Mouse (Mus musculus) midbrain, embryonic 16.5 days (tissue): ENCODE measurements around the gene Sec23ip. TPM values are rescaled to one million over a fixed set of nuclear protein-coding genes. Genes with fewer than 3 reads are reported as not detected.

Experiments used
- ATAC-seq: fragments of 200-750 bp; cut with Nextera tagmentation; 2 replicates; pipeline ENCODE4 v1.8.0; 2017; ENCODE audit warnings: moderate TSS enrichment
- H3K27ac ChIP-seq: fragments of 300-500 bp; sonication (generic); 2 replicates; pipeline ENCODE4 v1.5.1; 2014; ENCODE audit warnings: mild to moderate bottlenecking, low read length, mixed read lengths
- H3K27me3 ChIP-seq: fragments of 300-500 bp; sonication (generic); 2 replicates; pipeline ENCODE4 v1.6.1; 2014; ENCODE audit warnings: low read depth, low read length, mixed read lengths; ENCODE audit not compliant: control insufficient read depth, insufficient read depth
- H3K36me3 ChIP-seq: fragments of 300-500 bp; sonication (generic); 2 replicates; pipeline ENCODE4 v1.6.1; 2014; ENCODE audit warnings: mild to moderate bottlenecking, low read length, moderate library complexity, mixed read lengths; ENCODE audit not compliant: control insufficient read depth, insufficient read depth
- H3K4me1 ChIP-seq: fragments of 300-500 bp; sonication (generic); 2 replicates; pipeline ENCODE4 v1.6.1; 2014; ENCODE audit warnings: mild to moderate bottlenecking, low read length, mixed read lengths; ENCODE audit not compliant: control insufficient read depth, insufficient read depth
- H3K4me2 ChIP-seq: fragments of 300-500 bp; sonication (generic); 2 replicates; pipeline ENCODE4 v1.6.1; 2014; ENCODE audit warnings: mild to moderate bottlenecking, low read length, mixed read lengths
- H3K4me3 ChIP-seq: fragments of 300-500 bp; sonication (generic); 2 replicates; pipeline ENCODE4 v1.5.1; 2014; ENCODE audit warnings: low read depth, mild to moderate bottlenecking, low read length, moderate library complexity, mixed read lengths
- H3K9ac ChIP-seq: fragments of 300-500 bp; sonication (generic); 2 replicates; pipeline ENCODE4 v1.6.1; 2014; ENCODE audit warnings: low read depth, low read length, mixed read lengths
- H3K9me3 ChIP-seq: fragments of 300-500 bp; sonication (generic); replicated peaks from 2 replicates; pipeline ENCODE4 v1.6.1; 2014; ENCODE audit warnings: mild to moderate bottlenecking, low read length, mixed read lengths; ENCODE audit not compliant: control insufficient read depth, poor library complexity, severe bottlenecking
- WGBS: fragments of 180-500 bp; shearing (Covaris S2); extraction: QIAGEN DNeasy Blood & Tissue Kit; methylation state at CpG from one replicate; pipeline ENCODE4 v1.1.7; 2014; 5-methylcytosine and 5-hydroxymethylcytosine counted together
- microRNA-seq: library from miRNA; unstranded; fragments of <30 nt; microRNA quantifications from one replicate; pipeline ENCODE4, GENCODE M21; 2017
- polyA plus RNA-seq: library from polyadenylated mRNA; unstranded; fragments of >200 nt; fragmentation: Nextera tagmentation; extraction: Ambion mirVana; gene quantifications from 2 replicates; pipeline ENCODE4 v1.2.1, GENCODE M21; 2015

The Sec23ip gene
- polyA plus RNA-seq, 1 experiment from 2014 or later, result 34.4 TPM

DNA sequence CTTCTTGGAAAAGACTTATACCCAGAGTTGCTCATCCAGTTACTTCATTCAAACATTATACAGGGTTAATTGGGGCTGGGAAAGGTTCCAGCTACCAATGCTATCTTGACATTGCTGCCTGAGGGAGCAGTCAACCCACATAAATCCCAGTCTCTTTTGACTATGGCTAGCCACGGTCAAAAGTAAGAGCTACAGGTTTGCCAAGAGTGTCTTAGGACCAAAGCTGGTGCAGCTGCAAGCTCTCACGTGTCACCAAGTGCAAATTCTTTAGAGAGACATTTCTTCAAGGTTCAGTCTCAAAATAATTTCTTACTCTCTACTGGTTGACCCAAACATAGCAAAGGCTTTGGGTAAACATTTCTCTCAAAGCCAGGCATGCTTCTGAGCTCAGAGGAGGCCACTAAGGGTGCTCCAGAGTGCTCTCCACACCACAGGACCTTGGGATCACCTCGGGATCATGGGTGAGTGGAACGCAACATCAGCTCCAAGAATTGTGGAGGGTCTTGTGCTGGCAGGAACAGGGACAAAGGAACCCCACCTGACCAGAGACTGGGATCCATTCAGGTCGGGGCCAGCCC lies 80.3 kb downstream of the Sec23ip start:
- no peak overlapping the region for H3K4me2 ChIP-seq
- WGBS, result 92% methylated on average over 5 of the region's 5 CpGs
- no peak for ATAC-seq

DNA sequence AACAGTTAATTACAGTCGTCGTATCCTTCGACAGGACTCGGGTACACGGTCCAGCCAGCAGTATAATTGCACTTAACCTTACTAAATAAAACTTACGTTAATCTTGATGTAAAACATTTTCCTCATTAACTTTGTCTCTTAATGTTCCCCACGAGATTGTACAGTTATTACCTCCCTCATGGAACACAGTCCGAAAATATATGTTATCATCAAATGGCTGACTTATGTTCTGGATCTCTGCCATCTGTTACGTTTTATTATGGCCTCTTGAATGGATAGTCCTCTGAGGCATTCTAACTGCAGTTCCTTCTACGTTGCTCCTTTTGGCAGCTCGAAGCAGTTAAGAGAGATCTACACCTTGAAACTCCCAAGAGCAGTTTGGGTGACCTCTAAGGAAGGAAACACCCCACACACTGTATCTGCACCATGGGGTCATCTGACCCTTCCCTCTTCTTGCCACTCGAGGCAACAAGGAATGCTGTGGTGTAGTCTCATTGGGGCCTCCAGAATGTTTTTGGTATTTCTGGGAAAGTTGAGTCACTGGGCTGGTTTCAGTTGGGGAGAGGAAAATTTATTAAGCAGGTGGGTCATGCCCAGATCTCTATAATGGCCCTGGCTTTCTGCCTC lies 87.8 kb downstream of the Sec23ip start:
- no peak overlapping the region for H3K27ac ChIP-seq
- no peak for ATAC-seq
- H3K9ac ChIP-seq, result no peak overlapping the region
- H3K4me1 ChIP-seq, result no peaks in the 10 kb centered on the region
- WGBS, result 86% methylated on average over 12 of the region's 12 CpGs
- H3K27me3 ChIP-seq, result peaks cover 8% of the 10 kb centered on the region
- H3K4me3 ChIP-seq, result no peak overlapping the region
- H3K9me3 ChIP-seq, result no peaks in the 10 kb centered on the region
- H3K36me3 ChIP-seq, result no peaks in the 10 kb centered on the region
- no peak overlapping the region for H3K4me2 ChIP-seq

More for the DNA sequence above, 80.3 kb downstream of the Sec23ip start:
- Histone ChIP-seq H3K36me3 (no peaks in the 10 kb centered on the region), H3K4me3 (no peak overlapping the region), H3K4me1 (no peaks in the 10 kb centered on the region), H3K9me3 (no peaks in the 10 kb centered on the region), H3K27ac (no peak overlapping the region), H3K9ac (no peak overlapping the region), H3K27me3 (peaks cover 3% of the 10 kb centered on the region; the same call in 1 of the 2 replicates)

DNA sequence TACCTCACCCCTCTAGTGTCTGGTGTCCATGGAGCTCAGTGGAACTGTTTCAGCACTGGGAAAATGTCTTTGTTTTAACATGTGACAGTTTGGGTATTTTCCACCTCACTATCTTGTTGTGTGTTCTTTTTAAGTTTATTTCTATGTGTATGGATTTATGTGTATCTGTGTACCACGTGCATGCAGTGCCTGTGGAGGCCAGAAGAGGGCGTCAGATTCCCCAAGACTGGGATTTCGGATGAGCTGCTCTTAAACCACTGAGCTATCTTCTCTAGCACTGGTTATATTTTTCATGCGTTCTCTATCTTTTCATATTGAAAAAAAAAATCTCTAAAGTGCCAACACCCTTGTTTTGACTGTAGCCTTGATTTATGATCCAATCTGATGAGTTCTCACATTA lies 88.5 kb downstream of the Sec23ip start:
- Histone ChIP-seq H3K4me1 (no peaks in the 10 kb centered on the region), H3K9ac (no peak overlapping the region), H3K36me3 (no peaks in the 10 kb centered on the region), H3K4me2 (no peak overlapping the region), H3K27ac (no peak overlapping the region), H3K27me3 (peaks cover 8% of the 10 kb centered on the region), H3K4me3 (no peak overlapping the region), H3K9me3 (no peaks in the 10 kb centered on the region)
- no peak for ATAC-seq
- 81% methylated on average over 4 of the region's 4 CpGs for whole genome bisulfite sequencing

Small RNA genes lying within 50 kb of the gene (microRNA-seq; reads per million reads assigned to microRNA genes)
- not detected for gene Gm25778

Other genes with a start within 250 kb of the Sec23ip start
- 1.9 and 2.8 TPM in 2 replicates for gene Bag3, start 221.3 kb upstream of the Sec23ip start, polyA plus RNA-seq
- 459 and 536 TPM in 2 replicates for gene Inpp5f, start 133.6 kb upstream of the Sec23ip start, polyA plus RNA-seq
- 43.9 and 50.4 TPM in 2 replicates for gene Mcmbp, start 4.4 kb upstream of the Sec23ip start, polyA plus RNA-seq